17 mouse cellular contexts compared by ENCODE assay signal in the genomic region with DNA sequence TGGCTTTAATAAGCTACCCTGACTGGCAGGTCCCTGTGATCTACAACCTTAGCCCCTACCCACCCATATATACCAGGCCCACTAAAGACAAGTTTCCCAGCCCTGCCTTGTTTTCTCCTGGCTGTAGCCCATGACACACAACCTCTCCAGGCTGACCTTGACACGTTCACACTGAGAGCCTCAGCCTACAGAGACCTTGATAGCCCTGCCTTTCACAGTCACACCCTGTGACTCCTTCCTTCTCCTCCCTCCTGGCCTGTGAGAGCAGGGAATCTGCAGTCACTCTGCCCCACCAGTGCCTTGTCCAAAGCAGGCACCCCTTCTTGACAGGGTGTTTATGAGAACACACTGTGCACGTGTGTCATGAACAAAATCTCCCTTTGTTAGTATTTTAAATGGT.
A peak's percentile ranks its signal among the peaks of the same experiment; 100 is the strongest.
DNase-seq lines count a peak whose midpoint lies in the region; ATAC-seq and TF ChIP-seq lines count a peak whose summit lies in the region.
"Had no signal": no experiment of that assay in that cellular context is flagged by ENCODE, and none has a peak within 500 bp of the region (broad histone marks: within the 10 kb centered on the region; RNA-seq: fewer than 3 reads in every experiment).

No protein-coding gene starts in this region.

- H3K27ac ChIP-seq in heart, postnatal 0 days (ENCODE audit: low read depth) = peak overlapping the region; percentile 43
- H3K27ac ChIP-seq in stomach, embryonic 14.5 days (ENCODE audit: low read length) = no peak overlapping the region
- H3K27ac ChIP-seq: forebrain, embryonic 15.5 days; gastrocnemius, adult 2 months had no signal

- no peak overlapping the region for H3K9ac ChIP-seq in heart, postnatal 0 days (replicated peaks; ENCODE audit: low read depth, low read length)
- no peak overlapping the region for H3K9ac ChIP-seq in stomach, embryonic 14.5 days (replicated peaks; ENCODE audit: low read depth, low read length)
- H3K9ac ChIP-seq: forebrain, embryonic 15.5 days had no signal

- intact Hi-C loops in heart, postnatal 14 days (cut with DNase I) = no loop called here

- peak; percentile 56 for DNase-seq in adrenal gland, adult 8-10 months
- DNase-seq in adrenal gland, postnatal 25 days = no peak
- DNase-seq in heart, postnatal 0 days (ENCODE audit: low spot score) = no peak
- no peak for DNase-seq in heart, postnatal 14 days
- DNase-seq in ZHBTc4 (ENCODE audit: low read depth, low spot score) = peak; percentile 71
- DNase-seq in gastrocnemius, postnatal 4 days (ENCODE audit: low spot score in 2 of 2) = no peak
- DNase-seq in testis, postnatal 14 days (ENCODE audit: low spot score) = no peak
- DNase-seq: cerebellum, adult 9-10 months; gastrocnemius, adult 2 months; kidney, postnatal 14 days; layer of hippocampus, adult 9-11 months; liver; lung, adult 18-20 months; midbrain, embryonic 14.5 days had no signal

- TF ChIP-seq EP300 in heart, postnatal 0 days (IDR thresholded peaks at IDR 0.05; ENCODE audit: low read depth) = no peak

- 27% methylated on average over 2 of the region's 2 CpGs for WGBS in heart, postnatal 0 days
- WGBS in stomach, embryonic 14.5 days = 43% methylated on average over 2 of the region's 2 CpGs

- no peak overlapping the region for H3K4me3 ChIP-seq in heart, postnatal 0 days (ENCODE audit: low read depth, low read length)
- H3K4me3 ChIP-seq in stomach, embryonic 14.5 days (ENCODE audit: low read depth, low read length) = no peak overlapping the region
- H3K4me3 ChIP-seq: erythroblast, embryonic 14.5 days; forebrain, embryonic 15.5 days; gastrocnemius, adult 2 months had no signal

- H3K36me3 ChIP-seq in heart, postnatal 0 days (replicated peaks; ENCODE audit: control insufficient read depth, insufficient read depth, low read length) = no peaks in the 10 kb centered on the region
- H3K36me3 ChIP-seq in stomach, embryonic 14.5 days (ENCODE audit: control insufficient read depth, insufficient read depth, low read length) = no peaks in the 10 kb centered on the region
- H3K36me3 ChIP-seq: forebrain, embryonic 15.5 days had no signal

- H3K27me3 ChIP-seq in heart, postnatal 0 days (ENCODE audit: control insufficient read depth, insufficient read depth, low read length) = no peaks in the 10 kb centered on the region
- H3K27me3 ChIP-seq in stomach, embryonic 14.5 days (ENCODE audit: control insufficient read depth, insufficient read depth, low read length) = no peaks in the 10 kb centered on the region
- H3K27me3 ChIP-seq: forebrain, embryonic 15.5 days had no signal

- no peak for TF ChIP-seq CTCF in heart, postnatal 0 days (IDR thresholded peaks at IDR 0.05; ENCODE audit: low read depth)

- no peaks in the 10 kb centered on the region for H3K9me3 ChIP-seq in heart, postnatal 0 days (replicated peaks; ENCODE audit: control insufficient read depth, low read length)
- H3K9me3 ChIP-seq in stomach, embryonic 14.5 days (ENCODE audit: control insufficient read depth, low read depth, low read length) = no peaks in the 10 kb centered on the region
- H3K9me3 ChIP-seq: forebrain, embryonic 15.5 days had no signal

- H3K4me1 ChIP-seq in heart, postnatal 0 days (ENCODE audit: control insufficient read depth, insufficient read depth) = peaks cover 21% of the 10 kb centered on the region
- H3K4me1 ChIP-seq in stomach, embryonic 14.5 days (ENCODE audit: control insufficient read depth, insufficient read depth, low read length) = peaks cover 20% of the 10 kb centered on the region
- H3K4me1 ChIP-seq: forebrain, embryonic 15.5 days had no signal

- ATAC-seq in heart, postnatal 0 days (ENCODE audit: insufficient read depth, low read depth) = peak; percentile 69; the same call in 1 of the 2 replicates
- 0 out of 2 replicates have a peak, but pooled peaks have one; percentile 46 for ATAC-seq in stomach, embryonic 14.5 days (ENCODE audit: insufficient number of reproducible peaks, insufficient read depth, low FRiP score, low read depth)
- ATAC-seq: forebrain, embryonic 15.5 days had no signal

- H3K4me2 ChIP-seq in heart, postnatal 0 days (ENCODE audit: low read depth, low read length) = no peak overlapping the region
- no peak overlapping the region for H3K4me2 ChIP-seq in stomach, embryonic 14.5 days (replicated peaks; ENCODE audit: low read depth, low read length)
- H3K4me2 ChIP-seq: forebrain, embryonic 15.5 days had no signal

Comparison
In these comparisons a context has a peak if more than half of its experiments do, and no peak if none do; other contexts are left out.
1. DNase-seq: peak in adrenal gland, adult 8-10 months (single experiment) and ZHBTc4 (single experiment); none in adrenal gland, postnatal 25 days (single experiment), heart, postnatal 0 days (single experiment), heart, postnatal 14 days (0 of 2), gastrocnemius, postnatal 4 days (0 of 2) and testis, postnatal 14 days (single experiment).